Mouse (Mus musculus) megakaryocyte, embryonic 14.5 days (primary cell): ENCODE data around the gene Ncoa1.

Source experiments
- FLI1 ChIP-seq: IDR thresholded peaks from 2 replicates; pipeline ENCODE4 v1.6.1; 2012; ENCODE audit warnings: low read length, inconsistent platforms, mixed read lengths
- GATA1 ChIP-seq: IDR thresholded peaks from 3 replicates; pipeline ENCODE4 v1.6.1; 2012; ENCODE audit warnings: mixed read lengths, low read length, inconsistent platforms, borderline replicate concordance

DNA sequence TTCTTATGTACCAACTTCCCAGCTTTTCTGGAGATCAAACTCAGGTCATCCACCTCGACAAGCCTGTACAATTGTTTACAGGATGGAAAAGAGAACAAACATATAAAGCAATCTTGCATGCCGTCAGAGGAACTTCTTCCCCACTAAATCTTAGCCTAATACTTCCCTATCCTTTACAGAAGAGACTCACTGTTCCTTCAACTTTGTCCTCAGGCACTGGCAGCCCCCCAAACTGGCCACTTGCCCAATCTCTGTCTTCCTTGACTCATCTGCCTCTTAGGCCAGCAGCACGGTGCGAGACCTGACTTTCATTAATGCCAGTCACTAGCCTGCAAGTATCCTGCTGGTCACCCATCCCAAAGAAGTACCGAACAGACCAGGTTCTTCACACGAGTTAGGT is 11.4 kb upstream of the Ncoa1 start:
- TF ChIP-seq GATA1 (no peak), FLI1 (no peak)
